Mouse (Mus musculus): ENCODE results near the gene Cyp27b1. TPM values are rescaled to one million over a fixed set of nuclear protein-coding genes. Genes with fewer than 3 reads are reported as not detected.

Gene Cyp27b1
- polyA plus RNA-seq, 1 experiment, result 0.32 TPM

GRCm38 (mm10) chr10:127016488-127016887 lies 31.6 kb upstream of the Cyp27b1 start:
- Histone ChIP-seq H3K4me1 (replicated peaks; ENCODE audit: control insufficient read depth, insufficient read depth, low read length) (no peaks in the 10 kb centered on the region), H3K27me3 (ENCODE audit: control insufficient read depth, insufficient read depth, low read length) (no peaks in the 10 kb centered on the region), H3K4me3 (ENCODE audit: control insufficient read depth, insufficient read depth, low read length) (no peak overlapping the region), H3K36me3 (ENCODE audit: control insufficient read depth, insufficient read depth, low read length) (no peaks in the 10 kb centered on the region), H3K27ac (ENCODE audit: control insufficient read depth, insufficient read depth, low read length) (no peak overlapping the region)
- TF ChIP-seq CTCF (IDR thresholded peaks at IDR 0.05; ENCODE audit: borderline replicate concordance, control insufficient read depth, extremely low read depth, insufficient read depth, low read length, poor library complexity), result no peak
- no peak for TF ChIP-seq POLR2A (IDR thresholded peaks at IDR 0.05; ENCODE audit: control insufficient read depth, extremely low read depth, insufficient read depth, low read length, poor library complexity)
- WGBS, result 67% methylated on average over 5 of the region's 5 CpGs
- no peak for DNase-seq

GRCm38 (mm10) chr10:127017071-127017470 lies 31.0 kb upstream of the Cyp27b1 start:
- no peaks in the 10 kb centered on the region for H3K36me3 ChIP-seq (ENCODE audit: control insufficient read depth, insufficient read depth, low read length)
- no peak overlapping the region for H3K27ac ChIP-seq (ENCODE audit: control insufficient read depth, insufficient read depth, low read length)
- no peaks in the 10 kb centered on the region for H3K27me3 ChIP-seq (ENCODE audit: control insufficient read depth, insufficient read depth, low read length)
- H3K4me3 ChIP-seq (ENCODE audit: control insufficient read depth, insufficient read depth, low read length), result no peak overlapping the region
- no peak for DNase-seq
- no peaks in the 10 kb centered on the region for H3K4me1 ChIP-seq (replicated peaks; ENCODE audit: control insufficient read depth, insufficient read depth, low read length)
- no peak for TF ChIP-seq POLR2A (IDR thresholded peaks at IDR 0.05; ENCODE audit: control insufficient read depth, extremely low read depth, insufficient read depth, low read length, poor library complexity)
- TF ChIP-seq CTCF (IDR thresholded peaks at IDR 0.05; ENCODE audit: borderline replicate concordance, control insufficient read depth, extremely low read depth, insufficient read depth, low read length, poor library complexity), result no peak
- WGBS, result 51% methylated on average over 2 of the region's 2 CpGs

GRCm38 (mm10) chr10:127018422-127018821 lies 29.6 kb upstream of the Cyp27b1 start:
- TF ChIP-seq POLR2A (IDR thresholded peaks at IDR 0.05; ENCODE audit: control insufficient read depth, extremely low read depth, insufficient read depth, low read length, poor library complexity), result no peak
- no peak for TF ChIP-seq CTCF (IDR thresholded peaks at IDR 0.05; ENCODE audit: borderline replicate concordance, control insufficient read depth, extremely low read depth, insufficient read depth, low read length, poor library complexity)
- Histone ChIP-seq H3K27me3 (ENCODE audit: control insufficient read depth, insufficient read depth, low read length) (no peaks in the 10 kb centered on the region), H3K4me1 (replicated peaks; ENCODE audit: control insufficient read depth, insufficient read depth, low read length) (no peaks in the 10 kb centered on the region), H3K4me3 (ENCODE audit: control insufficient read depth, insufficient read depth, low read length) (no peak overlapping the region), H3K36me3 (ENCODE audit: control insufficient read depth, insufficient read depth, low read length) (no peaks in the 10 kb centered on the region), H3K27ac (ENCODE audit: control insufficient read depth, insufficient read depth, low read length) (no peak overlapping the region)
- 93% methylated on average over 16 of the region's 16 CpGs for WGBS
- DNase-seq, result no peak

GRCm38 (mm10) chr10:127030336-127031296 lies 17.4 kb upstream of the Cyp27b1 start, which contains the start of gene Tsfm:
Tsfm (minus strand) TSS chr10:127030840.
- Histone ChIP-seq H3K36me3 (ENCODE audit: control insufficient read depth, insufficient read depth, low read length) (no peaks in the 10 kb centered on the region; the same call in 1 of the 2 replicates), H3K4me3 (ENCODE audit: control insufficient read depth, insufficient read depth, low read length) (peak within 1 kb of the TSS; percentile 71), H3K27ac (ENCODE audit: control insufficient read depth, insufficient read depth, low read length) (no peak within 1 kb of the TSS), H3K4me1 (replicated peaks; ENCODE audit: control insufficient read depth, insufficient read depth, low read length) (peaks cover 4% of the 10 kb centered on the region; the same call in 1 of the 2 replicates), H3K27me3 (ENCODE audit: control insufficient read depth, insufficient read depth, low read length) (no peaks in the 10 kb centered on the region)
- peak; percentile 92 for DNase-seq
- TF ChIP-seq POLR2A (IDR thresholded peaks at IDR 0.05; ENCODE audit: control insufficient read depth, extremely low read depth, insufficient read depth, low read length, poor library complexity) (no peak), CTCF (IDR thresholded peaks at IDR 0.05; ENCODE audit: borderline replicate concordance, control insufficient read depth, extremely low read depth, insufficient read depth, low read length, poor library complexity) (peak; percentile 94)
- WGBS, result 5% methylated on average over 56 of the region's 56 CpGs

- Histone ChIP-seq H3K36me3 (ENCODE audit: control insufficient read depth, insufficient read depth, low read length) (no peaks in the 10 kb centered on the region; the same call in 1 of the 2 replicates), H3K27me3 (ENCODE audit: control insufficient read depth, insufficient read depth, low read length) (no peaks in the 10 kb centered on the region), H3K27ac (ENCODE audit: control insufficient read depth, insufficient read depth, low read length) (no peak overlapping the region), H3K4me3 (ENCODE audit: control insufficient read depth, insufficient read depth, low read length) (no peak overlapping the region), H3K4me1 (replicated peaks; ENCODE audit: control insufficient read depth, insufficient read depth, low read length) (peaks cover 4% of the 10 kb centered on the region; the same call in 1 of the 2 replicates)
- TF ChIP-seq CTCF (IDR thresholded peaks at IDR 0.05; ENCODE audit: borderline replicate concordance, control insufficient read depth, extremely low read depth, insufficient read depth, low read length, poor library complexity), result no peak
- TF ChIP-seq POLR2A (IDR thresholded peaks at IDR 0.05; ENCODE audit: control insufficient read depth, extremely low read depth, insufficient read depth, low read length, poor library complexity), result no peak
- WGBS, result 88% methylated on average over 8 of the region's 8 CpGs
- no peak for DNase-seq
Observed at GRCm38 (mm10) chr10:127033301-127033741, 14.7 kb upstream of the Cyp27b1 start.

GRCm38 (mm10) chr10:127036273-127036672 lies 11.8 kb upstream of the Cyp27b1 start:
- WGBS, result 90% methylated on average over 12 of the region's 12 CpGs

More at GRCm38 (mm10) chr10:127036273-127036672, 11.8 kb upstream of the Cyp27b1 start:
- no peak overlapping the region for H3K27ac ChIP-seq (ENCODE audit: control insufficient read depth, insufficient read depth, low read length)
- no peak overlapping the region for H3K4me3 ChIP-seq (ENCODE audit: control insufficient read depth, insufficient read depth, low read length)
- peaks cover 6% of the 10 kb centered on the region for H3K4me1 ChIP-seq (replicated peaks; ENCODE audit: control insufficient read depth, insufficient read depth, low read length)
- H3K27me3 ChIP-seq (ENCODE audit: control insufficient read depth, insufficient read depth, low read length), result peaks cover 9% of the 10 kb centered on the region; the same call in 1 of the 2 replicates
- TF ChIP-seq POLR2A (IDR thresholded peaks at IDR 0.05; ENCODE audit: control insufficient read depth, extremely low read depth, insufficient read depth, low read length, poor library complexity) (no peak), CTCF (IDR thresholded peaks at IDR 0.05; ENCODE audit: borderline replicate concordance, control insufficient read depth, extremely low read depth, insufficient read depth, low read length, poor library complexity) (no peak)
- DNase-seq, result no peak
- no peaks in the 10 kb centered on the region for H3K36me3 ChIP-seq (ENCODE audit: control insufficient read depth, insufficient read depth, low read length)

Data from thymus, adult 2 months (tissue).